Mouse (Mus musculus) megakaryocyte, embryonic 14.5 days (primary cell): ENCODE results near the gene Wdr81.

Experiments
- FLI1 ChIP-seq: IDR thresholded peaks from 2 replicates; pipeline ENCODE4 v1.6.1; 2012; ENCODE audit warnings: low read length, inconsistent platforms, mixed read lengths
- GATA1 ChIP-seq: IDR thresholded peaks from 3 replicates; pipeline ENCODE4 v1.6.1; 2012; ENCODE audit warnings: mixed read lengths, low read length, inconsistent platforms, borderline replicate concordance

DNA sequence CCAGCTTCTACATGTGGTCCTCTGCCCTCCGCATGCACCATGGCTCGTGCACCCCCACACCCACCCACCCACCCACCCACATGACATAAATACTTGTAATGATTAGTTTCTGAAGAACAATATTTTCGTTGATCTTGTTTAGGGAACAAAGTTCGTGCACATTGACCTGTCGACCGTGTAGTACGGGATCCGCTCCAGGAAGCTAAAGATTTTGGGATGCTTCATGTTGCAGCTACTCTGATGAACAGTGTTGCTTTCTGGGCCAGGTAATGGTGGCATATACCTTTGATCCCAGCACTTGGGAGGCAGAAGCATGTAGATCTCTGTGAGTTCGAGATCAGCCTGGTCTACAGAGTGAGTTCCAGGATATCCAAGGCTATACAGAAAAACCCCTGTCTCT, 30.5 kb downstream of the Wdr81 start:
- TF ChIP-seq GATA1 (no peak), FLI1 (no peak)
